Mouse (Mus musculus) bone marrow, adult 2 months (tissue): ENCODE measurements at regions not wholly inside any gene's neighbourhood (a gene's known extent, or its start where the extent isn't known, plus 50 kb on each side); places are given as distances from the start of the nearest gene placed in this dataset.

Source experiments
- H3K27ac ChIP-seq: fragments of 200-500 bp; 2 replicates; pipeline ENCODE4 v1.5.1; 2012; ENCODE audit warnings: low read depth, mild to moderate bottlenecking, control low read depth, inconsistent platforms, low read length; ENCODE audit not compliant: control insufficient read depth, poor library complexity, insufficient read depth
- H3K4me1 ChIP-seq: fragments of 200-500 bp; 2 replicates; pipeline ENCODE4 v1.6.1; 2011; ENCODE audit warnings: low read length; ENCODE audit not compliant: control insufficient read depth, insufficient read depth
- H3K4me3 ChIP-seq: fragments of 200-500 bp; replicated peaks from 2 replicates; pipeline ENCODE3; 2011; ENCODE audit warnings: mild to moderate bottlenecking, low read depth, low read length, control low read depth; ENCODE audit not compliant: control insufficient read depth
- CTCF ChIP-seq: fragments of 200-500 bp; IDR thresholded peaks from 2 replicates; pipeline ENCODE4 v1.5.1; 2011; ENCODE audit warnings: low read length, control low read depth; ENCODE audit not compliant: control insufficient read depth, insufficient read depth
- POLR2A ChIP-seq: fragments of 200-500 bp; IDR thresholded peaks from 2 replicates; pipeline ENCODE4 v1.6.1; 2011; ENCODE audit warnings: low read depth, mild to moderate bottlenecking, control low read depth, low read length, borderline replicate concordance; ENCODE audit not compliant: control insufficient read depth
- WGBS: fragments of 180-500 bp; shearing (Covaris S2); methylation state at CpG from one replicate; pipeline ENCODE4 v1.1.7; 2018; 5-methylcytosine and 5-hydroxymethylcytosine counted together

- no peak overlapping the region for H3K27ac ChIP-seq
- no peak overlapping the region for H3K4me3 ChIP-seq
- no peak for TF ChIP-seq CTCF
- no peak for TF ChIP-seq POLR2A
- 72% methylated on average over 14 of the region's 14 CpGs for WGBS
- peaks cover 2% of the 10 kb centered on the region; the same call in 1 of the 2 replicates for H3K4me1 ChIP-seq
These were observed 133.6 kb upstream of the Klf7 start for GRCm38 (mm10) chr1:64255554-64256295.

- 88% methylated on average over 8 of the region's 8 CpGs for WGBS
- TF ChIP-seq CTCF = no peak
- TF ChIP-seq POLR2A = no peak
- H3K27ac ChIP-seq = no peak overlapping the region
- no peak overlapping the region for H3K4me3 ChIP-seq
- H3K4me1 ChIP-seq = peaks cover 2% of the 10 kb centered on the region; the same call in 1 of the 2 replicates
These were observed 132.6 kb upstream of the Klf7 start for GRCm38 (mm10) chr1:64254673-64255072.

GRCm38 (mm10) chr1:64253996-64254395 lies 131.9 kb upstream of the Klf7 start:
- H3K27ac ChIP-seq = no peak overlapping the region
- TF ChIP-seq POLR2A = no peak
- no peak for TF ChIP-seq CTCF
- WGBS = 82% methylated on average over 8 of the region's 8 CpGs

GRCm38 (mm10) chr1:64242401-64242800 lies 120.3 kb upstream of the Klf7 start:
- Histone ChIP-seq H3K4me1 (no peaks in the 10 kb centered on the region), H3K4me3 (no peak overlapping the region), H3K27ac (no peak overlapping the region)
- WGBS = 73% methylated on average over 2 of the region's 2 CpGs
- TF ChIP-seq CTCF (no peak), POLR2A (no peak)

More at GRCm38 (mm10) chr1:64253996-64254395, 131.9 kb upstream of the Klf7 start:
- Histone ChIP-seq H3K4me1 (peaks cover 2% of the 10 kb centered on the region; the same call in 1 of the 2 replicates), H3K4me3 (no peak overlapping the region)

- Histone ChIP-seq H3K4me3 (no peak overlapping the region), H3K27ac (no peak overlapping the region), H3K4me1 (no peaks in the 10 kb centered on the region)
- TF ChIP-seq POLR2A (no peak), CTCF (no peak)
- 51% methylated on average over 1 of the region's 1 CpGs for WGBS
These were observed 107.6 kb upstream of the Klf7 start for GRCm38 (mm10) chr1:64229654-64230053.

- TF ChIP-seq CTCF = no peak
- TF ChIP-seq POLR2A = no peak
- 69% methylated on average over 16 of the region's 16 CpGs for WGBS
- no peak overlapping the region for H3K27ac ChIP-seq
- no peaks in the 10 kb centered on the region for H3K4me1 ChIP-seq
- no peak overlapping the region for H3K4me3 ChIP-seq
These were observed 104.2 kb upstream of the Klf7 start for GRCm38 (mm10) chr1:64226001-64226918.

- WGBS = 80% methylated on average over 19 of the region's 19 CpGs
- no peak for TF ChIP-seq CTCF
- TF ChIP-seq POLR2A = no peak
These were observed 102.0 kb upstream of the Klf7 start for GRCm38 (mm10) chr1:64223779-64224687.

More at GRCm38 (mm10) chr1:64223779-64224687, 102.0 kb upstream of the Klf7 start:
- Histone ChIP-seq H3K27ac (no peak overlapping the region), H3K4me3 (no peak overlapping the region), H3K4me1 (no peaks in the 10 kb centered on the region)
